Mouse (Mus musculus): Measurements from ENCODE around the gene Fcrl1. TPM values are rescaled to one million over a fixed set of nuclear protein-coding genes. Genes with fewer than 3 reads are reported as not detected.

The Fcrl1 gene
- polyA plus RNA-seq, 1 experiment from 2014 or later = 0.39 TPM

GRCm38 (mm10) chr3:87422386-87422910 is 46.3 kb downstream of the Fcrl1 start:
- WGBS = 85% methylated on average over 4 of the region's 4 CpGs
- Histone ChIP-seq H3K4me3 (ENCODE audit: low read depth, low read length) (no peak overlapping the region), H3K36me3 (ENCODE audit: control insufficient read depth, insufficient read depth, low read length) (no peaks in the 10 kb centered on the region), H3K4me1 (replicated peaks; ENCODE audit: control insufficient read depth, insufficient read depth) (no peaks in the 10 kb centered on the region), H3K27me3 (ENCODE audit: control insufficient read depth, insufficient read depth, low read length) (no peaks in the 10 kb centered on the region), H3K4me2 (replicated peaks; ENCODE audit: low read depth) (no peak overlapping the region), H3K9ac (ENCODE audit: low read length) (no peak overlapping the region), H3K9me3 (ENCODE audit: control insufficient read depth, low read length) (no peaks in the 10 kb centered on the region), H3K27ac (replicated peaks) (no peak overlapping the region)
- TF ChIP-seq CTCF (IDR thresholded peaks at IDR 0.05; ENCODE audit: low read depth) (0 out of 2 replicates have a peak, but pooled peaks have one; percentile 6), EP300 (optimal IDR thresholded peaks at IDR 0.05) (no peak)
- DNase-seq (ENCODE audit: low spot score) (no peak), ATAC-seq (ENCODE audit: low FRiP score, low TSS enrichment) (no peak)

- no peaks in the 10 kb centered on the region for H3K9me3 ChIP-seq (ENCODE audit: control insufficient read depth, low read length)
- no peaks in the 10 kb centered on the region for H3K27me3 ChIP-seq (ENCODE audit: control insufficient read depth, insufficient read depth, low read length)
- TF ChIP-seq EP300 (optimal IDR thresholded peaks at IDR 0.05) (no peak), CTCF (IDR thresholded peaks at IDR 0.05; ENCODE audit: low read depth) (no peak)
- no peak within 1 kb of the TSS for H3K4me2 ChIP-seq (replicated peaks; ENCODE audit: low read depth)
- no peak within 1 kb of the TSS for H3K27ac ChIP-seq (replicated peaks)
- no peak within 1 kb of the TSS for H3K4me3 ChIP-seq (ENCODE audit: low read depth, low read length)
- no peaks in the 10 kb centered on the region for H3K36me3 ChIP-seq (ENCODE audit: control insufficient read depth, insufficient read depth, low read length)
- ATAC-seq (ENCODE audit: low FRiP score, low TSS enrichment) (no peak), DNase-seq (ENCODE audit: low spot score) (no peak)
- H3K9ac ChIP-seq (ENCODE audit: low read length) = no peak within 1 kb of the TSS
- WGBS = 87% methylated on average over 5 of the region's 5 CpGs
- H3K4me1 ChIP-seq (replicated peaks; ENCODE audit: control insufficient read depth, insufficient read depth) = no peaks in the 10 kb centered on the region
Measured at GRCm38 (mm10) chr3:87435479-87435878, 59.3 kb downstream of the Fcrl1 start, which contains the start of gene Fcrl5. TSS of gene Fcrl5 (plus strand) at chr3:87435773.

GRCm38 (mm10) chr3:87440586-87440985 is 64.4 kb downstream of the Fcrl1 start:
- H3K27ac ChIP-seq (replicated peaks) = no peak overlapping the region
- TF ChIP-seq EP300 (optimal IDR thresholded peaks at IDR 0.05) (no peak), CTCF (IDR thresholded peaks at IDR 0.05; ENCODE audit: low read depth) (no peak)
- H3K27me3 ChIP-seq (ENCODE audit: control insufficient read depth, insufficient read depth, low read length) = no peaks in the 10 kb centered on the region
- DNase-seq (ENCODE audit: low spot score) = no peak
- no peak overlapping the region for H3K4me2 ChIP-seq (replicated peaks; ENCODE audit: low read depth)
- H3K9ac ChIP-seq (ENCODE audit: low read length) = no peak overlapping the region
- WGBS = 66% methylated on average over 1 of the region's 1 CpGs
- no peaks in the 10 kb centered on the region for H3K9me3 ChIP-seq (ENCODE audit: control insufficient read depth, low read length)
- H3K4me1 ChIP-seq (replicated peaks; ENCODE audit: control insufficient read depth, insufficient read depth) = no peaks in the 10 kb centered on the region
- H3K4me3 ChIP-seq (ENCODE audit: low read depth, low read length) = no peak overlapping the region
- no peaks in the 10 kb centered on the region for H3K36me3 ChIP-seq (ENCODE audit: control insufficient read depth, insufficient read depth, low read length)
- ATAC-seq (ENCODE audit: low FRiP score, low TSS enrichment) = no peak

GRCm38 (mm10) chr3:87443968-87444367 is 67.8 kb downstream of the Fcrl1 start:
- DNase-seq (ENCODE audit: low spot score) = no peak
- Histone ChIP-seq H3K9ac (ENCODE audit: low read length) (no peak overlapping the region), H3K4me1 (replicated peaks; ENCODE audit: control insufficient read depth, insufficient read depth) (no peaks in the 10 kb centered on the region), H3K36me3 (ENCODE audit: control insufficient read depth, insufficient read depth, low read length) (no peaks in the 10 kb centered on the region), H3K4me3 (ENCODE audit: low read depth, low read length) (no peak overlapping the region), H3K27ac (replicated peaks) (no peak overlapping the region), H3K4me2 (replicated peaks; ENCODE audit: low read depth) (no peak overlapping the region), H3K27me3 (ENCODE audit: control insufficient read depth, insufficient read depth, low read length) (no peaks in the 10 kb centered on the region), H3K9me3 (ENCODE audit: control insufficient read depth, low read length) (no peaks in the 10 kb centered on the region)
- TF ChIP-seq CTCF (IDR thresholded peaks at IDR 0.05; ENCODE audit: low read depth) (no peak), EP300 (optimal IDR thresholded peaks at IDR 0.05) (no peak)
- ATAC-seq (ENCODE audit: low FRiP score, low TSS enrichment) = no peak
- WGBS = 49% methylated on average over 6 of the region's 6 CpGs

Other genes with a start within 250 kb of the Fcrl1 start
- 4.1 and 4.5 TPM in 2 replicates for gene Kirrel, start 201.6 kb upstream of the Fcrl1 start, polyA plus RNA-seq (2015; fragmentation: Nextera tagmentation; extraction: Ambion mirVana)
- gene Fcrls, start 112.6 kb upstream of the Fcrl1 start, polyA plus RNA-seq (2015; fragmentation: Nextera tagmentation; extraction: Ambion mirVana) = 8.0 TPM in 2 replicates
- 0.12 and 0.24 TPM in 2 replicates for gene Cd5l, start 18.5 kb upstream of the Fcrl1 start, polyA plus RNA-seq (2015; fragmentation: Nextera tagmentation; extraction: Ambion mirVana)
- gene Fcrl5, start 59.4 kb downstream of the Fcrl1 start, polyA plus RNA-seq (2015; fragmentation: Nextera tagmentation; extraction: Ambion mirVana) = 0.04 TPM in 1 of 2 replicates, not detected in the other
- 11.8 and 13.6 TPM in 2 replicates for gene Etv3, start 149.0 kb downstream of the Fcrl1 start, polyA plus RNA-seq (2015; fragmentation: Nextera tagmentation; extraction: Ambion mirVana)
- gene Arhgef11, start 241.2 kb downstream of the Fcrl1 start, polyA plus RNA-seq (2015; fragmentation: Nextera tagmentation; extraction: Ambion mirVana) = 5.9 and 6.1 TPM in 2 replicates